Comparison of ENCODE assay signal across 9 mouse cellular contexts in genomic region chr13:35773763-35774162, GRCm38 (mm10).
A peak's percentile ranks its signal among the peaks of the same experiment; 100 is the strongest.
DNase-seq lines count a peak whose midpoint lies in the region; ATAC-seq and TF ChIP-seq lines count a peak whose summit lies in the region.
"Had no signal": no experiment of that assay in that cellular context is flagged by ENCODE, and none has a peak within 500 bp of the region (broad histone marks: within the 10 kb centered on the region; RNA-seq: fewer than 3 reads in every experiment).

No protein-coding gene starts in this region.

- H3K27ac ChIP-seq in kidney, embryonic 16.5 days (ENCODE audit: low read length), result no peak overlapping the region
- H3K27ac ChIP-seq in forebrain, embryonic 15.5 days (replicated peaks), result no peak overlapping the region

- H3K4me1 ChIP-seq in G1E (ENCODE audit: insufficient read depth, low read depth, low read length), result peaks cover 82% of the 10 kb centered on the region
- peaks cover 9% of the 10 kb centered on the region; the same call in 1 of the 2 replicates for H3K4me1 ChIP-seq in kidney, embryonic 16.5 days (ENCODE audit: insufficient read depth, low read length)
- peaks cover 2% of the 10 kb centered on the region; the same call in 1 of the 2 replicates for H3K4me1 ChIP-seq in forebrain, embryonic 15.5 days

- TF ChIP-seq CTCF in G1E (IDR thresholded peaks at IDR 0.05; ENCODE audit: low read depth, low read length), result no peak

- H3K9me3 ChIP-seq in G1E (replicated peaks), result no peaks in the 10 kb centered on the region
- H3K9me3 ChIP-seq in kidney, embryonic 16.5 days (ENCODE audit: low read length), result no peaks in the 10 kb centered on the region
- no peaks in the 10 kb centered on the region for H3K9me3 ChIP-seq in forebrain, embryonic 15.5 days
- H3K9me3 ChIP-seq: liver, embryonic 13.5 days had no signal

- DNase-seq in adrenal gland, postnatal 10 days, result peak; percentile 44
- DNase-seq in adrenal gland, postnatal 4 days (ENCODE audit: low spot score in 2 of 2), result no peak
- DNase-seq in layer of hippocampus, adult 11-12 months (ENCODE audit: low spot score), result peak; percentile 10
- DNase-seq in layer of hippocampus, adult 9-11 months, result no peak
- no peak for DNase-seq in G1E (ENCODE audit: low spot score)
- DNase-seq: liver, embryonic 13.5 days had no signal

- peak; percentile 22; the same call in 1 of the 2 replicates for ATAC-seq in G1E (ENCODE audit: extremely low read depth, insufficient number of reproducible peaks, low FRiP score, poor library complexity, severe bottlenecking)
- peak; percentile 52; the same call in 1 of the 2 replicates for ATAC-seq in kidney, embryonic 16.5 days (ENCODE audit: low FRiP score, low TSS enrichment)
- no peak for ATAC-seq in inflammation-experienced regulatory T-cells, adult 6 months
- no peak for ATAC-seq in forebrain, embryonic 15.5 days (replicated peaks)

- H3K4me2 ChIP-seq in kidney, embryonic 16.5 days (replicated peaks; ENCODE audit: low read depth, low read length), result no peak overlapping the region
- H3K4me2 ChIP-seq in forebrain, embryonic 15.5 days (replicated peaks), result no peak overlapping the region
- H3K4me2 ChIP-seq: liver, embryonic 13.5 days had no signal

- peaks cover 59% of the 10 kb centered on the region for H3K36me3 ChIP-seq in G1E (replicated peaks)
- H3K36me3 ChIP-seq in kidney, embryonic 16.5 days (ENCODE audit: insufficient read depth, low read length), result no peaks in the 10 kb centered on the region
- H3K36me3 ChIP-seq in forebrain, embryonic 15.5 days, result no peaks in the 10 kb centered on the region
- H3K36me3 ChIP-seq: liver, embryonic 13.5 days had no signal

- H3K27me3 ChIP-seq in G1E (ENCODE audit: insufficient read depth, low read length), result no peaks in the 10 kb centered on the region
- H3K27me3 ChIP-seq in kidney, embryonic 16.5 days (ENCODE audit: insufficient read depth, low read length), result no peaks in the 10 kb centered on the region
- no peaks in the 10 kb centered on the region for H3K27me3 ChIP-seq in forebrain, embryonic 15.5 days
- H3K27me3 ChIP-seq: liver, embryonic 13.5 days had no signal

- H3K9ac ChIP-seq in kidney, embryonic 16.5 days (replicated peaks; ENCODE audit: low read length), result no peak overlapping the region
- H3K9ac ChIP-seq in forebrain, embryonic 15.5 days (replicated peaks), result no peak overlapping the region
- H3K9ac ChIP-seq: liver, embryonic 13.5 days had no signal

- 54% methylated on average over 7 of the region's 7 CpGs for WGBS in kidney, embryonic 16.5 days
- 57% methylated on average over 7 of the region's 7 CpGs for WGBS in forebrain, embryonic 15.5 days

- H3K4me3 ChIP-seq in G1E (ENCODE audit: low read depth, low read length), result no peak overlapping the region
- H3K4me3 ChIP-seq in kidney, embryonic 16.5 days (ENCODE audit: low read length), result no peak overlapping the region
- no peak overlapping the region for H3K4me3 ChIP-seq in forebrain, embryonic 15.5 days
- H3K4me3 ChIP-seq: liver, embryonic 13.5 days had no signal

Comparison
In these comparisons a context has a peak if more than half of its experiments do, and no peak if none do; other contexts are left out.
1. DNase-seq: peak in adrenal gland, postnatal 10 days (single experiment) and layer of hippocampus, adult 11-12 months (single experiment); none in adrenal gland, postnatal 4 days (0 of 2), layer of hippocampus, adult 9-11 months (single experiment) and G1E (single experiment).
2. ATAC-seq: peak in G1E (single experiment) and kidney, embryonic 16.5 days (single experiment); none in inflammation-experienced regulatory T-cells, adult 6 months (single experiment) and forebrain, embryonic 15.5 days (single experiment).